Mouse (Mus musculus): ENCODE data around the gene Yipf2.
A peak's percentile ranks its signal among the peaks of the same experiment; 100 is the strongest.

Gene Yipf2

DNA sequence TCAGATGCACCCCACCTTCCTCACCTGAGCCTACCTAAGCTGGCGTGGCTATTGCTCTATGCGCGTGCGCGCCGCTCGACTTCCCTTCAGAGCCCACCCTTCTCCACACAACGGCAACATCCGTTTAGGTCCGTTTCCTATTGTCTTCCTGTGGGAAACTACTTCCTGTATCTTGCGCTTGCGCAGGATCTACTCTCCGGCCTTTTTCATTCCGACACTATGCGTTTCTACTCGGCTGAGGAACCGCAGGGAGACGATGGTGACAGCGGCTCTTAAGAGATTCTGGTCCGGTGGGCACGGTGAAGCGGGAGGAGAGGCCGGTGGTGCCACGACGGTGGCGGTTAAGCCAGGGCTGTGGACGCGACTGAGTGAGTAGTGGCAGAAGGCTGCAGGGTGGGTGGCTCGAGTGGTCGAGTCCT is at the start of gene Yipf2, which contains the start of gene Timm29:
Gene Yipf2, minus strand, starts transcription at position 126 of the 419 bp plus-strand sequence.
Gene Timm29, plus strand, starts transcription at position 20 of the 419 bp plus-strand sequence.
- peak; percentile 91 for DNase-seq

DNA sequence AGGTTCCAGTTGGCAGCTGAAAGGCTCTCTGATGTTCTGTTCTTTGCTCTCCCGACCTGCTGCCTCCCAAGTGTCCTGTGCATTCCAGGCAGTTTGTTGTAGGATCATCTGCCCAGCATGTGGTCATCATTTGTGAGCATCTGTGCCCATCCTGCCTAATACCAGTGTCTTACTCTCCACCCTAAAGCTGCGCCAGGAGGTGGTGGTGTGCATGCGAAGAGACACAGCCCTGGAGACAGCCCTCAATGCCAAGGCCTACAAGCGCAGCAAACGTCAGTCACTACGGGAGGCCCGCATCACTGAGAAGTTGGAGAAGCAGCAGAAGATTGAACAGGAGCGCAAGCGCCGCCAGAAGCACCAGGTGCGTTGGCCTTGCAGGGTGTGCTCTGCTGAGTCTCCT is 46.4 kb upstream of the Yipf2 start:
- DNase-seq: no peak

DNA sequence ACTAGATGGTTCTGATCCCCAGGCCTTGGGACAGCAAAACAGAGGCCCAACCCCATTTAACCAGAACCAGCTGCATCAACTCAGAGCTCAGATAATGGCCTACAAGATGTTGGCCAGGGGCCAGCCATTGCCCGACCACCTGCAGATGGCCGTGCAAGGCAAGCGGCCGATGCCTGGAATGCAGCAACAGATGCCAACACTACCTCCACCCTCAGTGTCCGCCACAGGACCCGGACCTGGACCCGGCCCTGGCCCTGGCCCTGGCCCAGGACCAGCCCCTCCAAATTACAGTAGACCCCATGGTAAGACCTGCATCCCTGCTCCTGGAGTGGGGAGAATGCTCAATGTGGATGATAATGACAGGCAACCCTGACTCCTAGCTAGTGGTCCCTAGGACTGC is 43.0 kb upstream of the Yipf2 start:
- no peak for DNase-seq

DNA sequence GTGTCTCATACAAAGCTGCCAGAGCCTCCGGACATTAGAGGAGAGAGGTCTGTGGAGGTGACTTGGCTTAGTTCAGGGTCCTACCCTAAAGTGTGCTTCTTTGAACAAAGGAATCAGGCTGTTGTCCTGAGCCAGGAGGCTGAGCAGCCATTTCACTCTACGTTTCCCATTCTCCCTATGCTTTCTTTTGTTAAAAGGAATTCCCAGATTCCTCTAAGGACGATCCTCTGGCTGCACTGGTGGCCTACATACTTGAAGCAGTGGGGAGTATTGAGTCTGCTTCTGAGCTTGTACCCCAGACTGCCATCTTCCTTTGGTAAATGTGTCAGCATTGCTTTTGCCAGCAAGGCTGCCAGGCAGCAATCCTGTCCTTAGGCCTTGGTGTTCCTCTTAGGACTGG is 40.5 kb upstream of the Yipf2 start:
- no peak for DNase-seq

DNA sequence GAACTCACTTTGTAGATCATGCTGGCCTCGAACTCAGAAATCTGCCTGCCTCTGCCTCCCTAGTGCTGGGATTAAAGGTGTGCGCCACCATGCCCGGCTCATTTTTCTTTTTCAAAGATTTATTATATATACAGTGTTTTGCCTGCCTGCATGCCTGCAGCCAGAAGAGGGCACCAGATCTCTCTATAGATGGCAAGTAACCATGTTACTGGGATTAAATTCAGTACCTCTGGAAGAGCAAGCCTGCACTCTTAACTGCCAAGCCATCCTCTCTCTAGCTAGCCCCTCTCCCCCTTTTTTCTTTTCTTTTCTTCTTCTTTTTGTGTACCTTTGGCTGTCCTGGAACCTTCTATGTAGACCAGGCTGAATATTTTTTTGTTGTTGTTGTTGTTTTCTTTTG is 38.0 kb upstream of the Yipf2 start:
- peak; percentile 62 for DNase-seq

DNA sequence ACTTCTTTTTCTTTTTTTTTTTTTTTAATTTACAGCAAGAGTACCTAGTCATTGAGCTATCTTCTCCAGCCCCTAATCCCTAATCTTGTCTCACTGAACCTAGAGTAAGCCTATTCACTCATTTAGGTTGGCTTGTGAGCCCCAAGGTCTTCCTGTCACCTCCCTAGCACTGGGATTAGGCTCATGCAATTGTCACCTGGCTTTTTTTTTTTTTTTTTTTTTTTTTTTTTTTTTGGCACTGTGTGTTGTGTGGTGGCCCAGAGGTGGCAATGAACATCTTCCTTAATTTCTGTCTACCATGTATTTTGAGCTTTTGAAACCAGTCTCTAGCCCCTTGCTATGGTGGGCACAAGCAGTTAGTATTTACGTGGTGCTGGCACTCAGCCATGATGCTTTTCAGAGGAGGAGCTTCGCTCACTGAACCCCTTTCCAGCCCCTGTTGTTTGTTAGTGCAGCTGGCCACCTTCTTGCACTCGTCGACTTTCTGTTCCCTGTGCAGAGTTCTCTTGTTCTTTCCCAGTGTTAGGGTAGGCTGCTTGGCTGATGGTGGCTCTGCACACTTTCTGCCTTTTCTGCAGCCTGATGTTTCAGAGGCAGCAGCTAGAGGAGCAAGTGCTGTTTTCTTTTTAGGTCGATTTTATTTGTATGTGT is 34.6 kb upstream of the Yipf2 start:
- no peak for DNase-seq

DNA sequence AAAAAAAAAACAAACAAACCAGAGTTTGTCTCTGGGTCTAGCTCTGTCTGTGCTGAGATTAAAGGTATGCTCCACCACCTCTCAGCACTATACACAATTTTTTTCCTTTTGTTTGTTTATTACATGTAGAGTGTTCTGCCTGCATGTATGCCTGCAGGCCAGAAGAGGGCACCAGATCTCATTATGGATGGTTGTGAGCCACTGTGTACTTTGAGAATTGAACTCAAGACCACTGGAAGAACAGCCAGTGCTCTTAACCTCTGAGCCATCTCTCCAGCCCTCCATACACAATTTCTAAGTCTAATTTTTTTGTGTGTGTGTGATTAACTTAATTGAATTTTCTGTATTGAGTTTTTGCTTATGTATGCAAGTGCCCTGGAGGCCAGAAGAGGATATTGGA is 33.9 kb upstream of the Yipf2 start:
- no peak for DNase-seq

DNA sequence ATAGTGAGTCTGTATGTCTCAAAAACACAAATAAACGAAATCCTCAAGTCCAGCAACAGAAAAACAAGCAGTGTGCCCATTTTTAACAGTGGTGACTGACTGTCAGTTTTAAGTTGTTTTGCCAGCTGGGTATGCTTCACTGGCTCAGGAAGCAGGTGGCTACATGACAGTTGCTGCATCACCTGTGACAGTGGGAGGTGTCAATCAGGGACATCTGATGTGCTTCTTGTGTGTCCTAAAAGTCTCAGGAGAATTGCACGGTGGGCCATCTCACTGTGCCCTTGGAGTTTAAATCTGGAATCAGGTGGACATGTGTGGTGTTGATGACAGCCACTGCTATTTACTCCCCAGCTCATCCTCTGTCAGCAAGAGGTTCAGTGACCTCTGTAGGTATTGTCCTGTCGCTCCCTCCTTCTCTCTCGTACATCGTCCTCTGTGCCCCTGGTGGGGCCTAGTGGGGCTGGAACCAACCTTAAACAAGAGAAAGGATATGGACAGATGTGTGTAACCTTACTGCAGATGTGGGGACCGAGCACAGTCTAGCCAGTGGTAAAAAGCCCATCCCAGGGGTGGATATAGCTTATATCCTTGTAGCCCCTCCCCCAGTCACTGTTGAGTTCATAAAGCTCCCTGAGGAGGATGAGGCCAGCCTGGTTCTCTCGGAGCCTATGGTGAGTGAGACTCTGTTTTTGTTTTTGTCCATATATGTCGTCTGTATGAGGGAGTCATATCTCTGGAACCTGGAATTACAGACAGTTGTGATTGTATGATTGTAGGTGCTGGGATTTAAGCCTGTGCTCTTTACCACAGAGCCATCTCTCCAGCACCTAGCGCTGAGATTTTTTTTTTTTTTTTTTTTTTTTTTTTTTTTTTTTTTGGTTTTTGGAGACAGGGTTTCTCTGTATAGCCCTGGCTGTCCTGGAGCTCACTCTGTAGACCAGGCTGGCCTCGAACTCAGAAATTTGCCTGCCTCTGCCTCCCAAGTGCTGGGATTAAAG is 33.0 kb upstream of the Yipf2 start:
- no peak for DNase-seq

DNA sequence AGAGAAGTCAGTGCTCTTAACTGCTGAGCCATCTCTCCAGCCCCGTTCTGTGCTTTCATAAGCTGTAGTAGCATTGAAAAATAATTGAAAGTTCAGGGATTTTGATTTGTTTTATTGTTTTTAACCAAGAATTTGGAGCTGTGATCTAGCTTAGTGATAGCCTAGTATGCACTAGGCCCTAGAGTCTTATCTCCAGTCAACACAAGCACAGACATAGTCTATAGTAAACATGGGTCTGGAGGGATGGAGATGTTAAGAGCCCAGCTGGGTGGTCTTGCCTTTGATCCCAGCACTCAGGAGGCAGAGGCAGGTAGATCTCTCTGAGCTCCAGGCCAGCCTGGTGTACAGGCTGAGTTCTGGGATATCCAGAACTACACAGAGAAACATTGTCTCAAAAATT is 30.0 kb upstream of the Yipf2 start:
- no peak for DNase-seq

DNA sequence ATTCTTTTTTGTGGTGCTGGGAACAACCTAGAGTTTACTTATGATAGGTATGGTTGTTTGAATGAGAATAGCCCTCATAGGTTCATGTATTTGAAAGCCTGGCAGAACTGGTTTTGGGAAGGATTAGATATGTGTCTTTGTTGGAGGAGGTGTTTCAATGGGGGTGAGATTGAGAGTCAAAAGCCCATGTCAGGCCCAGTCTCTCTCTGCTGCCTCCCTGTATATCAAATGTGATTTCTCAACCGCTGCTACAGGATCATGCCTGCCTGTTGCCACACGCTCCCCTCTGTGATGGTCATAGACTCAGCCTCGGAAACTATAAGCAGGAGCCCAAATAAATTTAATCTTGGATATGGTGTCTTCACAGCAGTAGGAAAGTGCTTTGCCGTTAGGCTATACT is 27.6 kb upstream of the Yipf2 start:
- no peak for DNase-seq

DNA sequence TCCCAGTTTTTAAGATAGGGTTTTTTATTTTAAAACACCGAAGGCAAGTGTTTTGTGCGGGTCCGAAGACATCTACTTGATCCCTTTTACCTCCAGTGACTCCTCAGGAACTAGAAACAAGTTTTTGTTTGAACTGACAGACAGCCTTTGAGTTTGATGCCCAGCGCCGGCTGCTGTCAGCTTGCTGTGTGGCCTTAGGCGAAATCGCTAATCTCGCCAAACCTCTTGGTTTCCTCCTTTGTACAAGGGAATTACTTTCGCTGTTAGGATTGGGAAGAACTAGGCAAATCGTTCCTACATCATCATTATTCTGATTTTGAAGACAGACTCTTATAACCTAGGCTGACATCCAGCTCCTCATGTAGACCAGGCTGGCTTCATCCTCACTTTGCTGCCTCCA is 24.4 kb upstream of the Yipf2 start:
- DNase-seq: no peak

DNA sequence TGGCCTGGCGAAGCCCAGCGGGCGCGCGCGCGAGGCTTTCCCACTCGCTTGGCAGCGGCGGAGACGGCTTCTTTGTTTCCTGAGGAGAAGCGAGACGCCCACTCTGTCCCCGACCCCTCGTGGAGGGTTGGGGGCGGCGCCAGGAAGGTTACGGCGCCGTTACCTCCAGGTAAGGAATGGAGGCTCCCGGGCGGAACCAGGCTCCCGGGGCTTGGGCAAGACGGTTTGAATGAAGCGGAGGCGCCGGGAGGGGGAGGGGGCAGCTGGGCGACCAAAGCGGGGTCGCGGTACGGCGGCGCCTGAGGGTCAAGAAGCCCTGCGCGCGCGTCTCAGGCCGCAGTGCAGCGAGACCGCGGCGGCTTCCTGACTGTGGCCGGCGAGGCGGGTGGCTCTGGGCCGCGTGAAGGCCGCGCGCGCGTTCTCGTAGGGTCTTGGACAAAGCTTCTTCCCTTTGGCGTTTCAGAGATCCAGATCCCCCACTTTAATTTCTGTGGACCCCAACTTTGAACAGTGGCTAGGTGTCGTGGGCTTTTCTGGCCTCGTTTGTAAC is 23.7 kb upstream of the Yipf2 start:
- peak; percentile 91 for DNase-seq

DNA sequence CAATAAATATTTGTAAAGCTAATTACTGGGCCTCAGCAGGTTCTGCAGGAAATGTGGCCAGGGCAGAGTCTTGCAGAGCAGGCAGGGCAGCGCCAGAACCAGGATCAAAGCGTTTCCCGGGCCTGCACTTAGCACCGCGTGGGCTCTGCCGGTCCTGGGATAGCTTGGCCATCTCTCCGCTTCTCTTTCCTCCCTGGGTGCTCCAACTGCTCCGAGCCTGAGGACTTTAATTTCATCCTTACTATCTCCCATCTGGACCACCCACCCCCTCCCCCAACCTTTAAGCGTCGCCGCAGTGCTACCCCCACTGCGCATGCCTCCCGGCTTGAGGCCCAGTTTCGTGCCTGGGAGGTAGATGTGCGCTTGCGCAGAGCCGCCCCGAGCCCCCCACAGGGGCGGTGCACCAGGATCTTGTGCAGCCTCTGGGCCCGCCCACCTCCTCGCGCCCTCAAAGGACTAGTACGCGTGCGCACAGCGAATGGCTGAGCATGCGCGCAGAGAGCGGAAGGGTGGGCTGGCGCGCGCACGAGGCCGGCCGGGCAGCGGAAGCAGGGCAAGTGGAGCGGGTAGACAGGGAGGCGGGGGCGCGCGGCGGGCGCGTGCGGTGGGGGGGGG is 23.1 kb upstream of the Yipf2 start, which contains the start of gene Smarca4:
Gene Smarca4, plus strand, starts transcription at position 553 of the 615 bp plus-strand sequence.
- peak; percentile 99 for DNase-seq

DNA sequence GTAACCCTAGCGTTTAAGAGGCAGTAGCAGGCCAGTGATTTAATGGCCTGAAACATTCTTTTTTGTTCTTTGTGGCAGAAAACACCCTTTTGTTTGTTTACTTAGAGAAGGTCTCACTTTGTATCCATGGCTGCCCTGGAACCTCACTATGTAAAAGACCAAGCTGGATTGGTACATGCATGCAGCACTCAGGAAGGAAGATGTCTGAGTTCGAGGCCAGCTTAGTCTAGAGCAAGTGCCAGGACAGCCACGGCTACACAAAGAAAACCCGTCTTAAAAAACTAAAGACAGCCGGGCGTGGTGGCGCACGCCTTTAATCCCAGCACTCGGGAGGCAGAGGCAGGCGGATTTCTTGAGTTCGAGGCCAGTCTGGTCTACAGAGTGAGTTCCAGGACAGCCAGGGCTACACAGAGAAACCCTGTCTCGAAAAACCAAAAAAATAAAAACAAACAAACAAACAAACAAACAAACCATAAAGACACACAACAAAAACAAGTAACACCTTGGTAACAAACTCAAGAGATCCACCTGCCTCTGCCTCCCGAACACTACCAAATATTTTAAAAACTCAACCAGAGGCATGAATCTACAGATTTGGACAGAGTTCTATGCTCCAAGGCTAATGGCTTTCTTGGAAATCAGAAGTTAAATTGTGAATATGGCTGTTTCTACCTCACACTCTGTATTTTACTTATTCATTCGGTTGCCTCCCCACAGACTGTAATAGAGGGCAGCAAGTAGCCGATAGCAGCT is 22.4 kb upstream of the Yipf2 start:
- DNase-seq: no peak

DNA sequence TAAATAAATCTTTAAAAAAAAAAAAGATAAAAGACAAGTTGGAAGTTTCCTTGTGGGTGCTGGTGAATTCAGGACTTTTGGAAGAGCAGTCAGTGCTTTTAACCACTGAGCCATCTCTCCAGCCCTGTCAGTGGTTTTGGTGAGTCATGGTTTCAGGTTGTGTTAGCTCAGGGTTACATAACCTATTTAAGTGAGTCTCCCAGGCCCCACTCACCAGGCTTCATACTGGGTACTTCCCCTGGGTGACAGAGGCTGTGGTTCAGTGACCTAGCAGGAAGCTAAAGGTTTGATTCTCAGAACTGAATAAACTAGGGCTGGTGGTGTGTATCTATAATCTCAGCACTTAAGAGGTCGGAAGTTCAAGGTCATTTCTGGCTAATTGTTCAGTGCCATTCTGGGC is 17.2 kb upstream of the Yipf2 start:
- peak; percentile 49 for DNase-seq

DNA sequence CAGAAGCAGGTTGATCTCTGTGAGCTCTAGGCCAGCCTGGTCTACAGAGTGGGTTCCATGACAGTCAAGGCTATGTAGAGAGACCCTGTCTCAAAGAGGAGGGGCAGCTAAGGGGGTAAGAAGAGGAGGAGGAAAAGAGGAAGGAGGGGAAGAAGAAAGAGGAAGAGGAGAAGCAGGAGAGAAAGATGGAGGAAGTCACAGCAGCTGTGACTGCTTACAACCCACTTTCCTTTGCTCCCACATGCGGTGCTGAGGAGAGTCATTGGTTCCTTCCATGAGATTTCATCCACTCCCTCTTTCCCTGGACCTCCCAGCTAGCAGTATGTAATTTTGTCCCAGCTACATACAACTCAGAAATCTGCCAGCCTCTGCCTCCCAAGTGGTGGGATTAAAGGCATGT is 14.0 kb upstream of the Yipf2 start:
- no peak for DNase-seq

DNA sequence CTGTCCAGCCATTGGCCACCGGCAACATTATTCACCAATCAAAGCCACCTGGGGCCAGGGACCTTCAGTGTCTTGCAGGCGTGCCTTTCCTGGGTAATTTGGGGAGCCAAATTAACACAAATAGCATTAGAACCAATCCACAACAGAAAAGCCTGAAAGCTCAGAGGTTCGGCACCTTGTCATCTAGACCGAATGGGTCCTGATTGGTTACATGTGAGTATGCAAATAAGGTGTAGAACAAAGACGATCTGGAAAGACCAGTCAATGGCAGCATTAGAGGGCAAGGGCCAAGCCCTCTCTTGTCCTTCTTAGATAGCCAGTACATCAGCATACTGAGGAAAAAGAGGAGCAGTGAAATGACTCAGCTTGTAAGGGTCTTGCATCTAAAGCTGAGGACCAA is 13.2 kb upstream of the Yipf2 start:
- DNase-seq: no peak

DNA sequence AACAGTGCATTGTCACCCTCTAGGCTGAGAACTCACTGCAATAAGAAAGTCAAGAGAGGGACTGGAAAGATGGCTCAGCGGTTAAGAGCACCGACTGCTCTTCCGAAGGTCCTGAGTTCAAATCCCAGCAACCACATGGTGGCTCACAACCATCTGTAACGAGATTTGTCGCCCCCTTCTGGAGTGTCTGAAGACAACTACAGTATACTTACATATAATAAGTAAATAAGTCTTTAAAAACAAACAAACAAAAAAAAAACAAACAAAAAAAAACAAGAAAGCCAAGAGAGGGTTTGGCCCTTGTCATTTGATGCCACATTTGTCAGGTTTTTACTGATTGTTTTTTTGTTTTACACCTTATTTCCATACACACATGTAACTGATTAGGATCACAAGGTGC is 11.5 kb upstream of the Yipf2 start:
- no peak for DNase-seq

DNA sequence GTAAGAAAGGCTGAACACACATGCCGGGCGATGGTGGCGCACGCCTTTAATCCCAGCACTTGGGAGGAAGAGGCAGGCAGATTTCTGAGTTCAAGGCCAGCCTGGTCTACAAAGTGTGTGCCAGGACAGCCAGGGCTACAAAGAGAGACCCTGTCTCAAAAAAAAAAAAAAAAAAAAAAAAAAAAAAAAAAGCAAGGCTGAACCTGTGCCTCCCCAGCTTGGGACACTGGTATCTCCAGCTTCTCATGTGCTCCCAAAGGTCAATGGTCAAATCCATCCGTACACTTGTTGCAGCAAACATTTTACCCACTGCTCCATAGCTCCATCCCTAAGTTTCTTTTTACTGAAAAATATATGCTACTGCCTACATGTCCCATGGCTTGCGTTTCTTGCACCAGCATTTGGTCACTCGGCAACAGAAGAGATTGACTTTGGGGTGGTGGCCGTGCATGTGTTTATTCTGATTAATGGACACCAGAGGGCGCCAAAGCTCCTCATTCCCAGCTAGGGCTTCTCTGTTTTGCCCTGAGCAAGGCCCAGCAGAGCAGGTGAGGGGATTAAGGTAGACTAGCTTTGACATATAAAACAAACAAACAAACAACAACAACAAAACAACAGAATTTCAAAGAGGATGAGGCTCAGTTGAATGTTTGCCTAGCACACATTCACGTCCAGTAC is 9.2 kb upstream of the Yipf2 start:
- DNase-seq: peak; percentile 80

DNA sequence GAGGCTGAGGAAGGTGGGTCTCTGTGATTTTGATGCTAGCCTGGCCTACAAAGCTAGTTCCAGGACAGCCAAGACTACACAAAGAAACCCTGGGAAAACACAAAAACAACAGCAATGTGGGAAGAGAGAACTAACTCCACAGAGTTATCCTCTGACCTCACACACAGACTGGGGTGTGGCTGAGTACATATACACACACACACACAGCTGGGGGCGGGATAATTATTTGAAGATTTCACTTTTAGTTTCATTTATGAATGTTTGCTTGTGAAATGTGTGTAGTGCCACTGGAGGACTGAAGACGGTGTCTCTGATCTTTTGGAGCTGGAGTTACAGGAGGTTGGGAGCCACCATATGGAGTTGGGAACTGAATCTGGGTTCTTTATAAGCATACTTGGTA is 8.4 kb upstream of the Yipf2 start:
- no peak for DNase-seq

DNA sequence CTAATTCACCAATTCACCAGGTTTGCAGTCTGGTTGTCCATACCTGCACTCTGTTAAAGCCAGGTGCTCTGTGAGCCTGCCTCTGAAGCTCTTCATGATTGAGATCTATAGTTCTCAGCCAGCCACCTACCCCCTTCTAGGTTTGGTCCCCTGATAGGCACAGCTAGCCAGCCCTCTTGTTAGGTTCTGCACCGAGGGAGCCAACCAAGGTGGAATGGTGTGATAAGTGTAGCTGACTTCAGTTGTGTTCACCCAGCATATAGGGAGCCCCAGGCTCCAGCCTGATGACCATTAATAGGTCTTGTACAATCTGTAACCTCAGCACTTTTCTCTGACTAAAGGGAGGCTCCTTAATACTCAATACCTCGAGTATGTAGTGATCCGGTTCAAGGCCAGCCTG is 7.6 kb upstream of the Yipf2 start:
- no peak for DNase-seq

DNA sequence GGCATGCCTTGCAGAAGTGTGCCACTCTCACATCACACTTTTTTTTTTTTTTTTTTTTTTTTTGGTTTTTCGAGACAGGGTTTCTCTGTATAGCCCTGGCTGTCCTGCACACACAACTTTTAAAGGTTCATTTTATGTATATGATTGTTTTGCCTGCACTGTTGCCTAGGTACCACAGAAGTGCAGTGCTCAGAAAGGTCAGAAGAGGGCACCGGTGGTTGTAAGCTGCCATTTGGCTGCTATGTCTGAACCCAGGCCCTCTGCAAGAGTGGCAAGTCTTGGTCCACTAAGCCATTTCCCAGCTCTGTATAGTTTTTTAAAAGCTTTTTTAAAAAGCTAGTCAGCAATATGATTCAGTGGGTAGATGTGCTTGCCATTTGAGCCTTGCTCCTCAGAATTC is 5.6 kb upstream of the Yipf2 start:
- peak; percentile 10 for DNase-seq
